Mouse (Mus musculus) duodenum, adult 2 months (tissue): ENCODE measurements around the gene Cryga. TPM values are rescaled to one million over a fixed set of nuclear protein-coding genes. Genes with fewer than 3 reads are reported as not detected.

Experiments used
- polyA plus RNA-seq: library from polyadenylated mRNA; depleted of rRNA; stranded (reverse); fragments of >200 nt; gene quantifications from 2 replicates; pipeline ENCODE4 v1.2.3, GENCODE M21; 2012; ENCODE audit warnings: low replicate concordance; rRNA removed

Cryga gene
- polyA plus RNA-seq: not detected in 2 replicates

GRCm38 (mm10) chr1:65103273-65103672, at the start of gene Cryga:
Cryga (minus strand) TSS chr1:65103373.

GRCm38 (mm10) chr1:65122574-65123372, 19.6 kb upstream of the Cryga start, which contains the start of gene D630023F18Rik:
D630023F18Rik (minus strand) TSS chr1:65123214.

GRCm38 (mm10) chr1:65119438-65119837, 16.3 kb upstream of the Cryga start, which contains the start of gene Gm28845:
Gm28845 (minus strand) TSS chr1:65119558.

GRCm38 (mm10) chr1:65082188-65082587, 21.0 kb downstream of the Cryga start, which contains the start of gene Crygb:
Crygb (minus strand) TSS chr1:65082288.

GRCm38 (mm10) chr1:65073589-65073988, 29.6 kb downstream of the Cryga start, which contains the start of gene Crygc:
Crygc (minus strand) TSS chr1:65073689.

GRCm38 (mm10) chr1:65063352-65063751, 39.8 kb downstream of the Cryga start, which contains the start of gene Crygd:
Crygd (minus strand) TSS chr1:65063452.

GRCm38 (mm10) chr1:65050952-65051351, 52.2 kb downstream of the Cryga start, which contains the start of gene Cryge:
Cryge (minus strand) TSS chr1:65051149.

Other genes starting within 250 kb of the Cryga start
- 1.9 and 2.1 TPM in 2 replicates for gene Plekhm3, start 146.5 kb downstream of the Cryga start, polyA plus RNA-seq
- 0.07 and 0.13 TPM in 2 replicates for gene Akr1cl, start 70.6 kb downstream of the Cryga start, polyA plus RNA-seq
- not detected in 2 replicates for gene Cryge, start 52.2 kb downstream of the Cryga start, polyA plus RNA-seq
- not detected in 2 replicates for gene Crygd, start 39.9 kb downstream of the Cryga start, polyA plus RNA-seq
- not detected in 2 replicates for gene Crygc, start 29.7 kb downstream of the Cryga start, polyA plus RNA-seq
- gene Crygb, start 21.1 kb downstream of the Cryga start, polyA plus RNA-seq: not detected in 2 replicates
- not detected in 2 replicates for gene Gm28845, start 16.2 kb upstream of the Cryga start, polyA plus RNA-seq
- gene D630023F18Rik, start 19.8 kb upstream of the Cryga start, polyA plus RNA-seq: 0.07 and 0.35 TPM in 2 replicates
- gene Idh1, start 83.1 kb upstream of the Cryga start, polyA plus RNA-seq: 33.1 and 36.4 TPM in 2 replicates
- gene Pikfyve, start 83.3 kb upstream of the Cryga start, polyA plus RNA-seq: 2.2 and 2.6 TPM in 2 replicates
- gene Pth2r, start 178.7 kb upstream of the Cryga start, polyA plus RNA-seq: not detected in 2 replicates